20 mouse cellular contexts compared by ENCODE assay signal in the genomic region with DNA sequence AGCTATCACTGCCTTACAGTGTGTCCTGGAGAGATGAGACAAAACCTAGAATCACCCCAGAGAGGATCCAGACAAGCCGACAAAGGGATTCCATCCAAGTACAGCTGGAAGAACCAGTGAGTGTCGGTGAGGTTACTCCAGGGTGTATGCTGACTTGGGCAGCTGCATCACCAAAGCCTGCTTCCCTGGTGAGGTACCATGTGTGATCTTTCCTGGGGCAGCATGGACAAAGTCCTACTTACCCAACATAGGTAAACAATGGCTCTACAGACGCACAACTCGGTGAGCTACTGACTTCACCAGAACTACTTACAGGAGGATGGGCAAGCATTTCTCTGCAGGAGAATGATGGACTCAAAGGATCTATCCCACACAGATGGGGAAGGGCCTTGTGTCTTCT.
DNase-seq lines count a peak whose midpoint lies in the region; ATAC-seq and TF ChIP-seq lines count a peak whose summit lies in the region.
"Had no signal": no experiment of that assay in that cellular context is flagged by ENCODE, and none has a peak within 500 bp of the region (broad histone marks: within the 10 kb centered on the region; RNA-seq: fewer than 3 reads in every experiment).

No protein-coding gene starts in this region.

- intact Hi-C loops in left cerebral cortex, postnatal 10 days (cut with DNase I) = no loop called here

- no peaks in the 10 kb centered on the region for H3K79me2 ChIP-seq in liver, adult 2 months (ENCODE audit: control insufficient read depth, insufficient read depth, low read length)

- H3K36me3 ChIP-seq in liver, embryonic 11.5 days (ENCODE audit: control insufficient read depth, insufficient read depth, low read length) = no peaks in the 10 kb centered on the region
- no peaks in the 10 kb centered on the region for H3K36me3 ChIP-seq in liver, adult 2 months (ENCODE audit: control insufficient read depth, insufficient read depth, low read length)
- no peaks in the 10 kb centered on the region for H3K36me3 ChIP-seq in liver, embryonic 15.5 days (replicated peaks)
- H3K36me3 ChIP-seq: embryonic facial prominence, embryonic 15.5 days; forebrain, embryonic 10.5 days; heart, embryonic 13.5 days; hindbrain, embryonic 12.5 days had no signal

- H3K27me3 ChIP-seq in liver, embryonic 11.5 days (replicated peaks; ENCODE audit: control insufficient read depth, insufficient read depth, low read length) = no peaks in the 10 kb centered on the region
- H3K27me3 ChIP-seq in liver, adult 2 months (ENCODE audit: control insufficient read depth, insufficient read depth, low read length) = no peaks in the 10 kb centered on the region
- no peaks in the 10 kb centered on the region for H3K27me3 ChIP-seq in liver, embryonic 15.5 days
- H3K27me3 ChIP-seq: embryonic facial prominence, embryonic 15.5 days; heart, embryonic 13.5 days; hindbrain, embryonic 12.5 days had no signal

- no peak overlapping the region for H3K9ac ChIP-seq in liver, embryonic 11.5 days (ENCODE audit: low read depth, low read length)
- no peak overlapping the region for H3K9ac ChIP-seq in liver, adult 2 months (ENCODE audit: low read depth, low read length)
- no peak overlapping the region for H3K9ac ChIP-seq in liver, embryonic 15.5 days
- H3K9ac ChIP-seq: embryonic facial prominence, embryonic 15.5 days; heart, embryonic 13.5 days; hindbrain, embryonic 12.5 days had no signal

- TF ChIP-seq POLR2A in liver, adult 2 months (IDR thresholded peaks at IDR 0.05; ENCODE audit: extremely low read depth, insufficient read depth, low read length) = no peak

- TF ChIP-seq CTCF in liver, adult 2 months (IDR thresholded peaks at IDR 0.05; ENCODE audit: low read depth, low read length) = no peak

- DNase-seq in liver = peak; percentile 12
- DNase-seq in liver, embryonic 11.5 days (ENCODE audit: low spot score) = no peak
- peak; percentile 94 for DNase-seq in liver, adult 2 months (ENCODE audit: extremely low read depth, low read depth, low spot score)
- no peak for DNase-seq in left cerebral cortex, postnatal 10 days (ENCODE audit: extremely low spot score in 1 of 2, low spot score in 2 of 2)
- DNase-seq in urinary bladder, postnatal 14 days (ENCODE audit: low spot score) = no peak
- DNase-seq: adrenal gland, postnatal 14 days; cerebellum, adult 2 months; cerebellum, postnatal 10 days; embryo, embryonic 11 days; gastrocnemius, adult 2 months; gastrocnemius, postnatal 25 days; heart, postnatal 36 days had no signal

- no peak overlapping the region for H3K4me2 ChIP-seq in liver, embryonic 11.5 days
- H3K4me2 ChIP-seq in liver, embryonic 15.5 days = no peak overlapping the region
- H3K4me2 ChIP-seq: embryonic facial prominence, embryonic 15.5 days; heart, embryonic 13.5 days; hindbrain, embryonic 12.5 days had no signal

- H3K9me3 ChIP-seq in liver, embryonic 11.5 days (ENCODE audit: control insufficient read depth, low read length) = no peaks in the 10 kb centered on the region
- H3K9me3 ChIP-seq in liver, embryonic 15.5 days (replicated peaks) = no peaks in the 10 kb centered on the region
- H3K9me3 ChIP-seq: embryonic facial prominence, embryonic 15.5 days; forebrain, embryonic 10.5 days; heart, embryonic 13.5 days; hindbrain, embryonic 12.5 days had no signal

- H3K4me1 ChIP-seq in liver, embryonic 11.5 days (replicated peaks; ENCODE audit: control insufficient read depth, insufficient read depth, low read length) = no peaks in the 10 kb centered on the region; the same call in 1 of the 2 replicates
- H3K4me1 ChIP-seq in liver, adult 2 months (ENCODE audit: control insufficient read depth, insufficient read depth, low read length) = no peaks in the 10 kb centered on the region
- H3K4me1 ChIP-seq in liver, embryonic 15.5 days (replicated peaks) = no peaks in the 10 kb centered on the region
- H3K4me1 ChIP-seq: embryonic facial prominence, embryonic 15.5 days; hindbrain, embryonic 12.5 days had no signal

- H3K4me3 ChIP-seq in liver, embryonic 11.5 days (ENCODE audit: low read depth, low read length) = no peak overlapping the region
- H3K4me3 ChIP-seq in liver, adult 2 months (ENCODE audit: insufficient read depth, low read depth, low read length) = no peak overlapping the region
- no peak overlapping the region for H3K4me3 ChIP-seq in liver, embryonic 15.5 days (replicated peaks)
- H3K4me3 ChIP-seq: embryonic facial prominence, embryonic 15.5 days; erythroblast, embryonic 14.5 days; forebrain, embryonic 10.5 days; gastrocnemius, adult 2 months; heart, embryonic 13.5 days; hindbrain, embryonic 12.5 days had no signal

- no peak; the same call in 1 of the 2 replicates for ATAC-seq in liver, embryonic 11.5 days (replicated peaks; ENCODE audit: low FRiP score)
- ATAC-seq in liver, embryonic 15.5 days (ENCODE audit: insufficient read depth) = peak; percentile 62; the same call in 1 of the 2 replicates
- ATAC-seq in megakaryocyte, adult 5-6 weeks (ENCODE audit: poor library complexity, severe bottlenecking) = no peak
- ATAC-seq: forebrain, embryonic 14.5 days had no signal

- no peak overlapping the region for H3K27ac ChIP-seq in liver, embryonic 11.5 days (ENCODE audit: low read depth, low read length)
- no peak overlapping the region for H3K27ac ChIP-seq in liver, adult 2 months (replicated peaks; ENCODE audit: insufficient read depth, low read depth, low read length)
- no peak overlapping the region for H3K27ac ChIP-seq in liver, embryonic 15.5 days (replicated peaks)
- H3K27ac ChIP-seq: embryonic facial prominence, embryonic 15.5 days; forebrain, embryonic 10.5 days; gastrocnemius, adult 2 months; heart, embryonic 13.5 days; hindbrain, embryonic 12.5 days had no signal

- WGBS in liver, embryonic 11.5 days = 74% methylated on average over 4 of the region's 4 CpGs
- 28% methylated on average over 4 of the region's 4 CpGs for WGBS in liver, adult 2 months
- WGBS in liver, embryonic 15.5 days (ENCODE audit: insufficient replicate concordance) = 74% methylated on average over 4 of the region's 4 CpGs

Comparison
In these comparisons a context has a peak if more than half of its experiments do, and no peak if none do; other contexts are left out.
1. DNase-seq: peak in liver (single experiment) and liver, adult 2 months (single experiment); none in liver, embryonic 11.5 days (single experiment), left cerebral cortex, postnatal 10 days (0 of 2) and urinary bladder, postnatal 14 days (single experiment).